Mouse (Mus musculus): ENCODE results near the gene Pgap1.

The Pgap1 gene

DNA sequence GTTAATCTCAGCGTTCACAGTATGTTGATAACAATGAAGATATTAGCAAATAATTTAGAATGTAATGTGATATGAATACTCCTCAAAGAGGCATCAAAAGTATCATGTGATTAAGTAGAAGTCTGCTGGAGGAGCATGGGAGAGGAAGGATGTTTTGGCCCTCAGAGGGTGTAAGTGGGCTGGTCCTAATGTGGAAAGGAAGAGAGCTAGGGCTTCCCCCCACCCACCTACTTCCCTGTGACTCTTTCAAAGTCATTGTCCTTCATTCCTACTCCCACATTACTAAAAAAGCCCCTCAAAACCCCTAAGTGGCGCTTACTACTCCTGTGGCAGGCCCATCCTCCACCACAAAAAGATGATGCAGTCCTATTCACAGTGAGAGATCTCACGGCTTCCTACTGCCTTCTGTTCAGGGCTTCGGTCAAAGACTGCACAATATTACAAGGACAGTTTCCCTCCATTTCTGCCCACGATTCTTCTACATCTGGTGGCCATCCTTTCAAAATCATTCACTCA, 37.4 kb downstream of the Pgap1 start:
- no peak for DNase-seq

DNA sequence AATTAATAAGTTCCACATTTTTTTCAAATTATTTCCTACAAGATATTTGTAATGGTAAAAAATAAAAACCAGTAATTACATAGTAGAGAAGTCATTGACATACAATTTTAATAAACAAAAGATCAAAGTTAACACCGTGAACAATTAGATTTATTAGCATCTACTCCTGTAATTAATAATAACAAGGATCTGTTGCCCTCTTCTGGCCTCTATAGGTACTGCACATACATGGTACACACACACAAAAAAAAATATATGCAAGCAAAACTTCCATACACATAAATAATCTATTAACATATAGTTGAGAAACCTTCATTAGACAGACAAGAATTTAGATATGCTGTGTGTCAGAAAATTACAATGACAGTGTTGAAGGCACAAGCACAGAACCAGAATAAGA, 43.6 kb downstream of the Pgap1 start:
- DNase-seq: no peak

DNA sequence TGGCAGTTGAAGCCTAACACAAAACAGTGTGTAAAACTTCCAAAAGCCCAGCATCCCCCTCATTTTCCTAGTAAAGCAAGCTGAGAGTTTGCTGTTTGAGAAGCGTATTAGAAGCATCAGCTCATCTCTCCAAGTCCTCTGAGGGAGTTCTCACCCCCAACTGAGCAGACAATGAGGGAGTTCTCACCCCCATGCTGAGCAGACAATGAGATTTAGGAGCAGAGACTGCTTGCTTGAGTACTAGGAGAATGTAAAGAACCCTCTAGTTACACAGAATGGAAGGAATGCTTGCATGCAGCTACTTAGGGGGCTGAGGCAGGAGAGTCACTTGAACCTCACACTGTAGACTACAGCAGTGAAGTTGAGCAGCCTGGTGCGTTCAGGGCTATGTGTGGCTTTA, 59.0 kb downstream of the Pgap1 start:
- no peak for DNase-seq

DNA sequence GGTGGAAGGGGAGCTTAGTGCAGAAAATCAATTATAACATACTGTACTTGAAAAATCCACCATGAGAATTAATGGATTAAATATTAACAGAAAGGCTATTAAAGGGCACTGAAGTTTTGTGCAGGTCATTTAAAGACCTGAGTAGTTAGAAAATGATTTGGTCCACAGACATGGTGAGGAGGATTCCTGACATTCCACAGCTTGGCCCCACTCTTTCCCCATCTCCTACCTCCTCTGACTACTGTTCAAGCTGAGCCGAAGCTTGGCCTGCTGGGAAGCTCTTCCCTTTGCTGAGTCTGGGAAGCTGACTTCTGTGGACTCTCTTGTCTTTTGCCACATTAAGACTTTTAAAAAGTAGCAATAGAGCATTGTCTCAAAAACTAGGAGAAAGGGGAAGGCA, 61.2 kb downstream of the Pgap1 start:
- peak in 1 of 2 experiments; percentile 3 for DNase-seq

DNA sequence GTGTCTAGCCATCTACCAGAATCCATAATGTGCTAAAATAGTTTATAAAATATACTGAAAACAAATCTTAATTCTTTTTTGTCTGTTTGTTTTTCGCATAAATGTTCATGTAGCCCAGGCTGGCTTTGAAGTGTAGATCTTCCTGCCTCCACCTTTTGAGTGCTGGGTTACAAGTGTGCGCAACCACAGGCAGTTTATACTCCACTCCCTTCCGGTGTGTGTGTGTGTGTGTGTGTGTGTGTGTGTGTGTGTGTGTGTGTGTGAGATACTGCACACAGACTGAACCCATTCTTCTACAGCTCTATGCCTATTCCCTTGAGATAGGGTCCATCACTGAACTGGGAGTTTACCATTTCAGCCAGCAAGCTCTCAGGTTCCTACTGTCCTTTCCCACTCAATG, 64.0 kb downstream of the Pgap1 start:
- DNase-seq: no peak

DNA sequence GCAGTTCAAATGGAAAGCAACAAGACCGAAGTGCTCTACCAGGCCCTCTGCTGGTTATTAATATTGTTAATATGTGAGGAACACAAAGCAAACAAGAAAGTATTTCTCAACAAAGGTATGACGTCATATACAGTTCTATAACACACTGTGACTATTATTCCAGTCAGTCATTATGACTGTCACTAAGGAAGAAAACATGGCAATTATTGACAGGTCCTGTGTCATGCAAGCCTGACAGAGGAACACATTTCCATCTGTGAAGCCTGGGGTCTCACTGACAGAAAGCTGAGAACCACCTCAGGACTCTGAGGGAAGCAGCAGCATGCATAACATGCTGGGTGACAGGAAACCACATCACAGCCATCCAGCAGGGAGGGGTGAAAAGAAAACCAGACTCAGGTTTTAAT, 65.0 kb downstream of the Pgap1 start:
- DNase-seq: no peak

DNA sequence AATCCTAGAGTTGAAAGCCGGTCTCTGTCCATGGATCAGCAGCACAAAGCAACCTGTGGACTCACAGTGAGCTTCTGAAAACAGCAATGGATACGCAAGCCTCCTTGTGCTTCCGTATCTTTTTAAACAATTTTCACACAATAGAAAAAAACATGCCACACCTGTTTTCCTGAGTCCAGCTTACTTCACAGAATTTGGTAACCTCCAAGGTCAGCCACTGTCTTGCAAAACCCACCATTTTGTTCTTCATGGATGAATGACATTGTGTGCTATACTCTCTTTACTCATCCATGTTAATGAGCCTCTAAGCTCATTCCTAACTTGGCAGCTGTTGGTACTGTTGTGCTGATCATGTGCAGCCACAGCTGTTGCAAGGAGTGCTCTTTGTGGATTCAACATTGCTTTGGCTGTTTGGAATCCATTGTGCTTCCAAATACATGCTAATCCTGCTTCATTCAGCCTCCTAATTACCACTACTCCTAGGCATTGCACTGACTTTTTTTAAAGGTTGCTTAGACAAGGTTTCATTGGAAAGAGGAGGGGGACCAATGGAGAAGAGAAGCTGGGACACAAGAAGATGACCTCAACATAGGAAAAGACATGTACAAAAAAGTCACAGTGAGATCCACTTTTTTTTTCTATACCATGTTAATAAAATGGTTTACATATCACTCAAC, 72.6 kb downstream of the Pgap1 start:
- DNase-seq: no peak

DNA sequence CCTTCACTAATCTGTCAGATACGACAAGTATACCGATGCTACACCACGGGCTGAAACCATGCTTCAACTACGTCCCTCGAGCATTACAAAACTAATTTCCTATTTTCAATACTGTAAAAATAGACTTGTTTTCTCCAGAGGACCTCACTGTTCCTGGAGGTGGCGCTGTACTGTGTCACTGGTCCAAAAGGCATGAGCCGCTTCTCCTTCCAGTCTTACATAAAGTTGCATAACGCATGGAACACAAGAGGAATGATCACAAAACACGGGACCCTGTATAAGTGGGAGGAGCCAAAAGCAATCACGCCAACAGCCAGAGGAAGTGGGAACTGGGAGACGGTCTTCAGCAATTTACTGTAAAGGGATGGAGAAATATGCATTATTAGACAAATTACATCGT, 77.0 kb downstream of the Pgap1 start:
- no peak for DNase-seq

DNA sequence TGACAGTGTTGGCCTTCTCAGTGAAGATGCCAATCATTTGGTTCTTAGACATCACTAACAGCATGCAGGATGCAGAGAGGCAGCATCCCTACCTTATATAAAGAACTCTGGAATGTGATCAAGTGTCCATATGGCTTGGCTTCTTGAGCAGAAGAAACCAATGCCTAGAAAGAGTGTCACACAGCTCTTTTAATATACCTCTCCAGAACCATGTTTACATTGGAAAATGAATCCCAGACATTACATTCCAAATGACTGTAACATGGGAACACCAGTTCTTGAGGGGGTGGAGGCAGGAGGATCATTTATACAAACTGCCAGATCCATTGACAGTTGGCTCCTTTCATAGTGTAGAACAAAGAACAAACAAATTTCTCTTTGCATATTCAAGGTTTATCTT, 88.8 kb downstream of the Pgap1 start:
- no peak for DNase-seq

DNA sequence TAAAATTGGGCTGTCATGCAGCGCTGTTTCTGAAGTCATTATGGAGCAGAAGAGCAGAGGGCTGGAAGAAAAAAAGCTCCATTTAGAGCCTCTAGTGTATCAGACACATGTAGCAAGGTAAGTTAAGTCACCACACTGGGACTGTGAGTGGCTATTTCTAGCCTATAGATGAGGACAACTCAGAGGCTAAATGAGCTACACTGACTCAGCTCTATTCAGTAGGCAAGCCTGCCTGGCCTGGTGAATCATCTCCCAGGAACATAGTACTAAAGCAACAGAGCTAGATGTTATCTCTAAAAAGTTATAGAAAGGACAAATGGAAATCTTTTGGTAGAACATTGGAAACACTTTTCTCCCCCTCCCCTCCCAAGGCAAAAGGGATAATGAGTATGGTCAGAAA, 90.1 kb downstream of the Pgap1 start:
- DNase-seq: no peak

DNA sequence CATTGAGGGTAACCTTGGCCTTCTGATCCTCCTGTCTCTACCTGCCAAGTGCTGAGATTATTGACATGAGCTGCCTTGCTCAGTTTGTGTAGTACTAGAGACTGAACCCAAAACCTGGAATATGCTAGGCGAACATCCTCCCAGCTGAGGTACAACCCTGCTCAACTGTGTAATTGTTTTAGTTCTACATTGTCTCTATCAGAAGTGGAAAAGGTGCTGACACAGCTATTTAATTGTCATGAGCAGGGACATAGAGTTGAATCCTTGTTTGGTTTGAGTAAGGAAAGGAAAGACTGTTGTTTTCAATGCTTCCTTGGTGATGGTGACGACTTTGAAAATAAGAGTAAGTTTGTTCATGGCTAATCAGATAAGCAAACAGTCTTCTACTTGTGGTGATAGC, 105.4 kb downstream of the Pgap1 start:
- no peak for DNase-seq

DNA sequence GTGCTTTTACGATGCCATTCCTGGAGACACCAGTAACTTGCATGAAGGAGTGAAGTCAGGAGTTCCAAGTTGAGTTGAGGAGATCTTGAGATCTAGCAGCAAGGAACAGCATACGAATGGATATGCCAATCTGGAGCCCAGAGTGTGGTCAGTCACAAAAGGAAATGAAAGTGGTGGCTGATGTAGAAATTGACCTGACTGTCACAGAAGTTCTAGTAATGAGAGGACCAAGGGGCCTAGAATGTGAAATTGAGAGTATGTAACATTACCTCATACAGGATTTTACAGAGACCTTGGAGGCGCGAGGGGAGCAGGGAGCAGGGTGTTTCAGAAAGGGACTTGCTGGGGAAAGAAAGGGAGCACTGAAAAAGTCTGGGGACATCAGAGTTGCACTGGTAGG, 108.7 kb downstream of the Pgap1 start:
- no peak for DNase-seq

DNA sequence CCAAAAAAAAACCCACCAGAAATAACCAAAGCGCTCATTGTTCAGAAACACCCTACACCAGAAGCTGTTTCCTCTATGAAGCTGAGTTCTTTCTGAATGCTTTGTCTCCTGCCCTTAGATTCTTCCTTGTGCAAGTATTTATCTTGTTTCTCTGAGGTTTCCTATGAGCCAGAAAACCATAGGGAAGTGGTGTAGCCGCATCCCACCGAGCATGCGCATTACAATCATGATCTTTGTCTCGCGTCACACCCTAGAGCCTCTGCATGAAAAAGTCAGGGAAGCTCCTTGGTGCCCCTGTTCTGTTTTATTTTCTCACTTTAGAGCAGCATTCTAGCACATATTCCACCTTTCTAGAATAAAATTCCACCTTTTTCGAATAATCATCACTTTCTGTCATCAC, 113.8 kb downstream of the Pgap1 start:
- no peak for DNase-seq

DNA sequence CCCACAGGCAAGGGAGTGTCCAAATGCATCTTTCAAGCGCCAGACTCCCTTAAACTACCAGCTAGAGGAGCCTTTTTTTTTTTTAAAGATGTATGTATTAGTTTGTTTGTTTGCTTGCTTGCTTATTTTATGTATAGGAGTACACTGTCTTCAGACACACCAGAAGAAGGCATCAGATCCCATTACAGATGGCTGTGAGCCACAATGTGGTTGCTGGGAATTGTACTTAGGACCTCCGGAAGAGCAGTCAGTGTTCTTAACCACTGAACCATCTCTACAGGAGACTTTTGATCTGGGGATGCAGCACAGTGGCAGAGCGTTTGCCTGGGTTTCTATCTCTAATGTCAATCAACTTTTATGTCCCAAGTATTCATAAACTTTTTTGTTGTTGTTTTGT, 118.4 kb downstream of the Pgap1 start:
- no peak for DNase-seq

DNA sequence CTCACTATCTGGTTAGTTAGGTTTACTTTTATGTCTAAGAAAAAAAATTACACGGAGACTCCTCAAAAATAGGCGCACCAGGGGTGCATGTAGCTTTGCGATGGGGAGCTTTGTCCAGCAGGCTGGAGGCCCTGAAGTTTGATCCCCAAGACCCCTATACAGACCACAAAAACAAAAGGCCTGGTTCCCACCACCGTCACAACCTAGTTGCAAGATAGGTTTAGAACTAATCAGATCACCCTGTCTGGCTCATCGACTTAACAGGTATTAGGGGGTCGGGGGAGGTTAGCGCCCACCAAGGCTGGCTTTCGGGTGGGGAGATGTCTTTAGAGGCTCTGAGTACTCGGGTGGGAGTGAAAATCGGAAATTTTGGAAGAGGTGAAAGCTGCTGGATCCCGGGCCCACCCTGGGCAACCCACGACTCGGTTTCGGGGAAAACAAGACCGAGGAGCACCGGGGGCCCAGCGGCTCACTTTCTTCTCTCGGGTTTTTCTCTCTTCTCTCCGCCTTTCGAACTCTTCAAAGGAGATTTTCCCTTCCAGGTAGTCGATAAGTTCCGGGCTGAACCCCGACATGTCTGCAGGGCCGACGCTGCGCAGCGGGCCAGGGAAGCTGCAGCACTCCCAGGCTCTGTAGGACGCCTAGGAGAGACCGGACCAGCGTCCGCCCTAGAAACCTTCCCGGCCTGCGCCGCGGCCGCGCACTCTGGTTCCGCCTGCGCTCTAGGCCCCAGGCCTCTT, 119.0 kb downstream of the Pgap1 start, which contains the start of gene Gtf3c3:
Gtf3c3 (minus strand) TSS at position 632 of the 740 bp plus-strand sequence.
- DNase-seq: peak; percentile 70 to 81
